Comparison of ENCODE assay signal across 12 mouse cellular contexts in genomic region chr16:44543098-44543497, GRCm38 (mm10). TPM values are rescaled to one million over a fixed set of nuclear protein-coding genes. Genes with fewer than 3 reads are reported as not detected.
DNase-seq lines count a peak whose midpoint lies in the region; ATAC-seq and TF ChIP-seq lines count a peak whose summit lies in the region.
"Had no signal": no experiment of that assay in that cellular context is flagged by ENCODE, and none has a peak within 500 bp of the region (broad histone marks: within the 10 kb centered on the region; RNA-seq: fewer than 3 reads in every experiment).

No protein-coding gene starts in this region.

- H3K4me3 ChIP-seq in layer of hippocampus, adult 2 months, result no peak overlapping the region
- no peak overlapping the region for H3K4me3 ChIP-seq in hindbrain, embryonic 15.5 days
- no peak overlapping the region for H3K4me3 ChIP-seq in neural tube, embryonic 13.5 days

- H3K9me3 ChIP-seq in hindbrain, embryonic 15.5 days, result no peaks in the 10 kb centered on the region
- no peaks in the 10 kb centered on the region for H3K9me3 ChIP-seq in neural tube, embryonic 13.5 days

- peak; percentile 58 for DNase-seq in cerebellum, adult 11-12 months
- no peak for DNase-seq in cerebellum, postnatal 36 days
- no peak for DNase-seq in layer of hippocampus, adult 2 months (ENCODE audit: low spot score in 2 of 2)
- DNase-seq in layer of hippocampus, postnatal 10 days (ENCODE audit: low spot score in 2 of 2), result no peak
- no peak for DNase-seq in adrenal gland, postnatal 4 days (ENCODE audit: low spot score in 2 of 2)
- no peak for DNase-seq in natural killer cell, adult 2 months (ENCODE audit: low spot score in 2 of 2)
- DNase-seq: adrenal gland, postnatal 25 days; heart, adult 18-20 months; kidney, adult 9 months; left cerebral cortex, postnatal 4 days had no signal

- no peaks in the 10 kb centered on the region for H3K27me3 ChIP-seq in hindbrain, embryonic 15.5 days
- H3K27me3 ChIP-seq in neural tube, embryonic 13.5 days, result no peaks in the 10 kb centered on the region

- peak overlapping the region; percentile 36; the same call in 1 of the 2 replicates for H3K27ac ChIP-seq in layer of hippocampus, adult 2 months
- peak overlapping the region; percentile 27 for H3K27ac ChIP-seq in hindbrain, embryonic 15.5 days (replicated peaks)
- peak overlapping the region; percentile 61 for H3K27ac ChIP-seq in neural tube, embryonic 13.5 days (replicated peaks)

- peak; percentile 22; the same call in 1 of the 2 replicates for TF ChIP-seq CTCF in layer of hippocampus, adult 2 months (conservative IDR thresholded peaks at IDR 0.05)

- H3K9ac ChIP-seq in hindbrain, embryonic 15.5 days, result no peak overlapping the region
- H3K9ac ChIP-seq in neural tube, embryonic 13.5 days, result 0 out of 2 replicates have a peak overlapping the region, but pooled peaks have one; percentile 22

- H3K4me2 ChIP-seq in hindbrain, embryonic 15.5 days, result no peak overlapping the region
- H3K4me2 ChIP-seq in neural tube, embryonic 13.5 days, result 0 out of 2 replicates have a peak overlapping the region, but pooled peaks have one; percentile 7

- peaks cover 57% of the 10 kb centered on the region for H3K4me1 ChIP-seq in hindbrain, embryonic 15.5 days (replicated peaks)
- H3K4me1 ChIP-seq in neural tube, embryonic 13.5 days (replicated peaks), result peaks cover 89% of the 10 kb centered on the region

- no peaks in the 10 kb centered on the region for H3K36me3 ChIP-seq in hindbrain, embryonic 15.5 days
- no peaks in the 10 kb centered on the region for H3K36me3 ChIP-seq in neural tube, embryonic 13.5 days

- ATAC-seq in hindbrain, embryonic 15.5 days (ENCODE audit: low FRiP score, low read depth), result 0 out of 2 replicates have a peak, but pooled peaks have one; percentile 25
- ATAC-seq in neural tube, embryonic 13.5 days (ENCODE audit: low read depth), result no peak

- WGBS in hindbrain, embryonic 15.5 days, result 30% methylated on average over 3 of the region's 3 CpGs
- 16% methylated on average over 3 of the region's 3 CpGs for whole genome bisulfite sequencing in neural tube, embryonic 13.5 days

RNA-seq across cellular contexts. Expression of gene Boc, which starts 15.6 kb away (rescaled TPM):
- 10 to 100 TPM in 1 of 2 experiments, 1 to 10 TPM in 1; 9.7 to 12.1 TPM for total RNA-seq in layer of hippocampus, adult 2 months (2021)
- 10 to 100 TPM; 10.8 to 11.3 TPM for total RNA-seq in layer of hippocampus, postnatal 10 days (2021)
- polyA plus RNA-seq in hindbrain, embryonic 15.5 days (2015; fragmentation: Nextera tagmentation; extraction: Ambion mirVana), result 15.8 and 19.4 TPM in 2 replicates
- polyA plus RNA-seq in neural tube, embryonic 13.5 days (2015; fragmentation: Nextera tagmentation; extraction: Ambion mirVana), result 11.5 and 14.4 TPM in 2 replicates
- total RNA-seq in adrenal gland, postnatal 4 days (2021), result 10 to 100 TPM; 42.4 to 49.7 TPM
